Mouse (Mus musculus) liver, embryonic 12.5 days (tissue): ENCODE measurements at regions not wholly inside any gene's neighbourhood (a gene's known extent, or its start where the extent isn't known, plus 50 kb on each side); places are given as distances from the start of the nearest gene placed in this dataset.

Source experiments
- ATAC-seq: fragments of 200-750 bp; cut with Nextera tagmentation; 2 replicates; pipeline ENCODE4 v1.8.0; 2017; ENCODE audit warnings: moderate number of reproducible peaks, mild to moderate bottlenecking, moderate library complexity
- H3K27ac ChIP-seq: fragments of 300-500 bp; sonication (generic); 2 replicates; pipeline ENCODE4 v1.5.1; 2016; ENCODE audit warnings: mild to moderate bottlenecking
- H3K27me3 ChIP-seq: fragments of 300-500 bp; sonication (generic); replicated peaks from 2 replicates; pipeline ENCODE4 v1.6.1; 2016; ENCODE audit warnings: mild to moderate bottlenecking, moderate library complexity
- H3K36me3 ChIP-seq: fragments of 300-500 bp; sonication (generic); 2 replicates; pipeline ENCODE4 v1.6.1; 2016; ENCODE audit warnings: mild to moderate bottlenecking, moderate library complexity
- H3K4me1 ChIP-seq: fragments of 300-500 bp; sonication (generic); 2 replicates; pipeline ENCODE4 v1.6.1; 2016
- H3K4me2 ChIP-seq: fragments of 300-500 bp; sonication (generic); 2 replicates; pipeline ENCODE4 v1.6.1; 2016; ENCODE audit warnings: mild to moderate bottlenecking, moderate library complexity
- H3K4me3 ChIP-seq: fragments of 300-500 bp; sonication (generic); 2 replicates; pipeline ENCODE4 v1.5.1; 2016; ENCODE audit warnings: mild to moderate bottlenecking, moderate library complexity
- H3K9ac ChIP-seq: fragments of 300-500 bp; sonication (generic); 2 replicates; pipeline ENCODE4 v1.6.1; 2016; ENCODE audit warnings: mild to moderate bottlenecking, moderate library complexity
- H3K9me3 ChIP-seq: fragments of 300-500 bp; sonication (generic); replicated peaks from 2 replicates; pipeline ENCODE4 v1.6.1; 2016; ENCODE audit warnings: mild to moderate bottlenecking, moderate library complexity
- whole genome bisulfite sequencing: fragments of 180-500 bp; shearing (Covaris S2); methylation state at CpG from one replicate; pipeline ENCODE4 v1.1.7; 2016; ENCODE audit not compliant: insufficient replicate concordance; 5-methylcytosine and 5-hydroxymethylcytosine counted together

- Histone ChIP-seq H3K9me3 (no peaks in the 10 kb centered on the region), H3K9ac (no peak overlapping the region), H3K27me3 (peaks cover 23% of the 10 kb centered on the region), H3K36me3 (no peaks in the 10 kb centered on the region), H3K4me1 (no peaks in the 10 kb centered on the region), H3K27ac (no peak overlapping the region), H3K4me2 (no peak overlapping the region), H3K4me3 (no peak overlapping the region)
- ATAC-seq: no peak
- WGBS: 48% methylated on average over 5 of the region's 5 CpGs
Observed at GRCm38 (mm10) chr8:10882381-10882780, 125.9 kb downstream of the Irs2 start.

GRCm38 (mm10) chr8:10879883-10880282, 128.4 kb downstream of the Irs2 start:
- Histone ChIP-seq H3K27me3 (peaks cover 38% of the 10 kb centered on the region), H3K4me1 (no peaks in the 10 kb centered on the region), H3K9ac (no peak overlapping the region), H3K4me2 (no peak overlapping the region), H3K4me3 (no peak overlapping the region), H3K9me3 (no peaks in the 10 kb centered on the region), H3K36me3 (no peaks in the 10 kb centered on the region), H3K27ac (no peak overlapping the region)
- no peak for ATAC-seq
- 62% methylated on average over 6 of the region's 6 CpGs for WGBS

GRCm38 (mm10) chr8:10879049-10879847, 129.0 kb downstream of the Irs2 start:
- peaks cover 39% of the 10 kb centered on the region for H3K27me3 ChIP-seq
- H3K4me1 ChIP-seq: no peaks in the 10 kb centered on the region
- no peaks in the 10 kb centered on the region for H3K9me3 ChIP-seq
- no peak overlapping the region for H3K4me3 ChIP-seq
- H3K9ac ChIP-seq: no peak overlapping the region
- H3K27ac ChIP-seq: no peak overlapping the region
- no peaks in the 10 kb centered on the region for H3K36me3 ChIP-seq
- WGBS: 66% methylated on average over 10 of the region's 10 CpGs
- peak; percentile 63 for ATAC-seq
- no peak overlapping the region for H3K4me2 ChIP-seq

GRCm38 (mm10) chr8:10878371-10878770, 129.9 kb downstream of the Irs2 start:
- H3K27me3 ChIP-seq: peaks cover 39% of the 10 kb centered on the region

GRCm38 (mm10) chr8:10875170-10875569, 133.1 kb downstream of the Irs2 start:
- 61% methylated on average over 6 of the region's 6 CpGs for WGBS
- no peak overlapping the region for H3K27ac ChIP-seq
- no peak overlapping the region for H3K9ac ChIP-seq
- H3K4me1 ChIP-seq: no peaks in the 10 kb centered on the region
- H3K9me3 ChIP-seq: no peaks in the 10 kb centered on the region
- H3K36me3 ChIP-seq: no peaks in the 10 kb centered on the region
- no peak overlapping the region for H3K4me3 ChIP-seq
- no peak overlapping the region for H3K4me2 ChIP-seq
- peaks cover 43% of the 10 kb centered on the region for H3K27me3 ChIP-seq
- ATAC-seq: no peak

More at GRCm38 (mm10) chr8:10878371-10878770, 129.9 kb downstream of the Irs2 start:
- Histone ChIP-seq H3K27ac (no peak overlapping the region), H3K36me3 (no peaks in the 10 kb centered on the region), H3K9ac (no peak overlapping the region), H3K4me2 (no peak overlapping the region), H3K9me3 (no peaks in the 10 kb centered on the region), H3K4me3 (no peak overlapping the region), H3K4me1 (no peaks in the 10 kb centered on the region)
- no peak for ATAC-seq
- WGBS: 73% methylated on average over 4 of the region's 4 CpGs

GRCm38 (mm10) chr8:10871451-10871850, 136.8 kb downstream of the Irs2 start:
- H3K9ac ChIP-seq: no peak overlapping the region
- 54% methylated on average over 7 of the region's 7 CpGs for WGBS
- H3K9me3 ChIP-seq: no peaks in the 10 kb centered on the region
- H3K36me3 ChIP-seq: no peaks in the 10 kb centered on the region
- H3K4me2 ChIP-seq: no peak overlapping the region
- no peak overlapping the region for H3K4me3 ChIP-seq
- peaks cover 10% of the 10 kb centered on the region; the same call in 1 of the 2 replicates for H3K4me1 ChIP-seq
- peaks cover 46% of the 10 kb centered on the region for H3K27me3 ChIP-seq
- no peak overlapping the region for H3K27ac ChIP-seq
- no peak for ATAC-seq

- H3K36me3 ChIP-seq: no peaks in the 10 kb centered on the region
- 74% methylated on average over 13 of the region's 13 CpGs for WGBS
- H3K9me3 ChIP-seq: no peaks in the 10 kb centered on the region
- H3K27ac ChIP-seq: no peak overlapping the region
- H3K4me1 ChIP-seq: peaks cover 12% of the 10 kb centered on the region; the same call in 1 of the 2 replicates
- no peak overlapping the region for H3K9ac ChIP-seq
- no peak overlapping the region for H3K4me3 ChIP-seq
- peaks cover 40% of the 10 kb centered on the region for H3K27me3 ChIP-seq
- no peak for ATAC-seq
- no peak overlapping the region for H3K4me2 ChIP-seq
Observed at GRCm38 (mm10) chr8:10870423-10871055, 137.7 kb downstream of the Irs2 start.

GRCm38 (mm10) chr8:10869866-10870265, 138.4 kb downstream of the Irs2 start:
- Histone ChIP-seq H3K4me3 (no peak overlapping the region), H3K27me3 (peaks cover 34% of the 10 kb centered on the region), H3K27ac (no peak overlapping the region), H3K9ac (no peak overlapping the region), H3K4me1 (peaks cover 12% of the 10 kb centered on the region; the same call in 1 of the 2 replicates), H3K9me3 (no peaks in the 10 kb centered on the region), H3K36me3 (no peaks in the 10 kb centered on the region), H3K4me2 (no peak overlapping the region)
- WGBS: 73% methylated on average over 10 of the region's 10 CpGs
- no peak for ATAC-seq

- H3K27ac ChIP-seq: peak overlapping the region; percentile 38; the same call in 1 of the 2 replicates
- peaks cover 48% of the 10 kb centered on the region for H3K27me3 ChIP-seq
- H3K9ac ChIP-seq: no peak overlapping the region
- H3K9me3 ChIP-seq: no peaks in the 10 kb centered on the region
- no peak for ATAC-seq
- H3K4me3 ChIP-seq: no peak overlapping the region
- H3K4me1 ChIP-seq: peaks cover 12% of the 10 kb centered on the region; the same call in 1 of the 2 replicates
- 55% methylated on average over 7 of the region's 7 CpGs for WGBS
- no peak overlapping the region for H3K4me2 ChIP-seq
- H3K36me3 ChIP-seq: no peaks in the 10 kb centered on the region
Observed at GRCm38 (mm10) chr8:10866696-10867395, 141.4 kb downstream of the Irs2 start.

- Histone ChIP-seq H3K4me3 (no peak overlapping the region), H3K27me3 (peaks cover 41% of the 10 kb centered on the region), H3K9ac (no peak overlapping the region), H3K36me3 (no peaks in the 10 kb centered on the region), H3K27ac (peak overlapping the region; percentile 66), H3K9me3 (no peaks in the 10 kb centered on the region), H3K4me2 (no peak overlapping the region), H3K4me1 (peaks cover 12% of the 10 kb centered on the region; the same call in 1 of the 2 replicates)
- ATAC-seq: peak; percentile 46
- whole genome bisulfite sequencing: 19% methylated on average over 11 of the region's 11 CpGs
Observed at GRCm38 (mm10) chr8:10865941-10866513, 142.2 kb downstream of the Irs2 start.

- no peak overlapping the region for H3K4me3 ChIP-seq
- no peak overlapping the region for H3K9ac ChIP-seq
- 46% methylated on average over 8 of the region's 8 CpGs for WGBS
- no peak for ATAC-seq
- peak overlapping the region; percentile 66 for H3K27ac ChIP-seq
- H3K27me3 ChIP-seq: peaks cover 36% of the 10 kb centered on the region
- H3K36me3 ChIP-seq: no peaks in the 10 kb centered on the region
- peaks cover 12% of the 10 kb centered on the region; the same call in 1 of the 2 replicates for H3K4me1 ChIP-seq
- no peaks in the 10 kb centered on the region for H3K9me3 ChIP-seq
- no peak overlapping the region for H3K4me2 ChIP-seq
Observed at GRCm38 (mm10) chr8:10865415-10865821, 142.8 kb downstream of the Irs2 start.
